Mouse (Mus musculus) liver, embryonic 13.5 days (tissue): ENCODE measurements around the gene Dync1i2. TPM values are rescaled to one million over a fixed set of nuclear protein-coding genes. Genes with fewer than 3 reads are reported as not detected.

Experiments
- ATAC-seq: fragments of 200-750 bp; cut with Nextera tagmentation; 2 replicates; pipeline ENCODE4 v1.8.0; 2017; ENCODE audit warnings: low read depth, mild to moderate bottlenecking, moderate number of reproducible peaks, moderate library complexity
- DNase-seq: peaks from one replicate; pipeline ENCODE4 v3.0.0; 2022
- H3K27ac ChIP-seq: fragments of 300-500 bp; sonication (generic); 2 replicates; pipeline ENCODE4 v1.5.1; 2015; ENCODE audit warnings: moderate library complexity, mild to moderate bottlenecking, inconsistent platforms
- H3K27me3 ChIP-seq: fragments of 300-500 bp; sonication (generic); 2 replicates; pipeline ENCODE4 v1.6.1; 2015; ENCODE audit warnings: mild to moderate bottlenecking, inconsistent platforms
- H3K36me3 ChIP-seq: fragments of 300-500 bp; sonication (generic); 2 replicates; pipeline ENCODE4 v1.6.1; 2015; ENCODE audit warnings: mild to moderate bottlenecking, inconsistent platforms
- H3K4me1 ChIP-seq: fragments of 300-500 bp; sonication (generic); replicated peaks from 2 replicates; pipeline ENCODE4 v1.6.1; 2015; ENCODE audit warnings: inconsistent platforms
- H3K4me2 ChIP-seq: fragments of 300-500 bp; sonication (generic); 2 replicates; pipeline ENCODE4 v1.6.1; 2015; ENCODE audit warnings: inconsistent platforms, mild to moderate bottlenecking, moderate library complexity
- H3K4me3 ChIP-seq: fragments of 300-500 bp; sonication (generic); replicated peaks from 2 replicates; pipeline ENCODE4 v1.5.1; 2015; ENCODE audit warnings: mild to moderate bottlenecking, inconsistent platforms
- H3K9ac ChIP-seq: fragments of 300-500 bp; sonication (generic); 2 replicates; pipeline ENCODE4 v1.6.1; 2015; ENCODE audit warnings: mild to moderate bottlenecking, inconsistent platforms
- H3K9me3 ChIP-seq: fragments of 300-500 bp; sonication (generic); replicated peaks from 2 replicates; pipeline ENCODE4 v1.6.1; 2016; ENCODE audit warnings: inconsistent platforms
- WGBS: fragments of 180-500 bp; shearing (Covaris S2); methylation state at CpG from one replicate; pipeline ENCODE4 v1.1.7; 2015; ENCODE audit not compliant: insufficient replicate concordance; 5-methylcytosine and 5-hydroxymethylcytosine counted together
- polyA plus RNA-seq: library from polyadenylated mRNA; unstranded; fragments of >200 nt; fragmentation: Nextera tagmentation; extraction: Ambion mirVana; gene quantifications from 2 replicates; pipeline ENCODE4 v1.2.1, GENCODE M21; 2015

Gene Dync1i2
- polyA plus RNA-seq, 1 experiment from 2014 or later = 30.9 TPM

DNA sequence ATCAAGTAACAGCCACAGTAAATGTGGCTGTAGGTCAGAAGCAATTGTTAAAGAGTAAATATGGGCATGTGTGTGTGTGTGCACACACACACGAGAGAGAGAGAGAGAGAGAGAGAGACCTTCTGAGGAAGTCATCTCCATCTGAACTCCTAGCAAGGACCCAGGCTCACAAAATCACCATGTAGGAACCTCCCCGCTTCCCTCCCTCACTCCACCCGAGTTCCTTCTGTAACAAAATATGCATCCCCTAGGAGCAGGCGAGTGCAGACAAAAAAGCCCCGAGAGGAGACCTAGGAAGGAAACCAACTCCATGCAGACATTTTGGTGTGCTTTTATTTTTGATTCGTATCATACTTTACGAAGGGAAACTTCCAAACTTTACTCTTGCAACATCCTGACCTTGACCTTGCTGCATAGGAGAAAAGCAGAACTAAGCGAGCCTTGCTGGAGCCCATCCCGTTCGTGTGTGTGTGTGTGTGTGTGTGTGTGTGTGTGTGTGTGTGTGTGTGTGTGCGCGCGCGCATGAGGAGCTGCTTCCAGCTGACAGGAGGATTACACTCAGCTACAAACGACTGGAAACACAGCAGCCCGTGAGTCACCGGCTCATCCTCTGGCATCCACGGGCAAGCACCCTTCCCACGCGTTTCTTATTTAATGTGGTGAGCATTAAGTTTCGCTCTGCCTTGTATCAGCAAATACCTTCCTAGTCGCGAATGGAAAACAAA is 62.6 kb downstream of the Dync1i2 start:
- Histone ChIP-seq H3K27ac (0 out of 2 replicates have a peak overlapping the region, but pooled peaks have one; percentile 13), H3K4me1 (peaks cover 31% of the 10 kb centered on the region), H3K9ac (no peak overlapping the region), H3K27me3 (no peaks in the 10 kb centered on the region), H3K36me3 (peaks cover 18% of the 10 kb centered on the region), H3K4me3 (0 out of 2 replicates have a peak overlapping the region, but pooled peaks have one; percentile 18), H3K9me3 (no peaks in the 10 kb centered on the region), H3K4me2 (peak overlapping the region; percentile 14; the same call in 1 of the 2 replicates)
- WGBS = 60% methylated on average over 23 of the region's 23 CpGs
- ATAC-seq = no peak
- DNase-seq = no peak

DNA sequence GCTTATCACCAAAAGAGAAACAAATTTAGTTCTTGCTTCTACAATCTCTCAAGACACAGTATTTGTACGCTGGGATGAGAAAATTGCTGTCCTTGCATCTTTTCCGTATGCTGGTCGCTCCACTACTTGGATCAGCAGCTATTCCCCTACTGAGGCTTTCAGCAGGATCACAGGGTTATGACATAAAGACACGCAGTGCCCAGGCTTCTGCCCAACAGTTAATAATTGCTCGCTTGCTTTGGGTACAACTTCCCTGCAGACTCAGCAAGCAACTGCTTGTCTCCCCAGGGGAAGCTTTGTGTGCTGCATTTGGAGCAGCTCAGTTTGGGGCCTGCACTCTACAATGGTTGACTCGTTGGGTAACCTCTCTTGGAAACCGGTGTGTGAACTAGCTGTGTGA is 64.2 kb downstream of the Dync1i2 start:
- WGBS = 82% methylated on average over 7 of the region's 7 CpGs
- no peaks in the 10 kb centered on the region for H3K9me3 ChIP-seq
- H3K4me2 ChIP-seq = no peak overlapping the region
- H3K9ac ChIP-seq = no peak overlapping the region
- no peaks in the 10 kb centered on the region for H3K27me3 ChIP-seq
- ATAC-seq (no peak), DNase-seq (no peak)
- no peak overlapping the region for H3K4me3 ChIP-seq
- peaks cover 17% of the 10 kb centered on the region for H3K4me1 ChIP-seq
- H3K36me3 ChIP-seq = peaks cover 18% of the 10 kb centered on the region
- H3K27ac ChIP-seq = no peak overlapping the region

DNA sequence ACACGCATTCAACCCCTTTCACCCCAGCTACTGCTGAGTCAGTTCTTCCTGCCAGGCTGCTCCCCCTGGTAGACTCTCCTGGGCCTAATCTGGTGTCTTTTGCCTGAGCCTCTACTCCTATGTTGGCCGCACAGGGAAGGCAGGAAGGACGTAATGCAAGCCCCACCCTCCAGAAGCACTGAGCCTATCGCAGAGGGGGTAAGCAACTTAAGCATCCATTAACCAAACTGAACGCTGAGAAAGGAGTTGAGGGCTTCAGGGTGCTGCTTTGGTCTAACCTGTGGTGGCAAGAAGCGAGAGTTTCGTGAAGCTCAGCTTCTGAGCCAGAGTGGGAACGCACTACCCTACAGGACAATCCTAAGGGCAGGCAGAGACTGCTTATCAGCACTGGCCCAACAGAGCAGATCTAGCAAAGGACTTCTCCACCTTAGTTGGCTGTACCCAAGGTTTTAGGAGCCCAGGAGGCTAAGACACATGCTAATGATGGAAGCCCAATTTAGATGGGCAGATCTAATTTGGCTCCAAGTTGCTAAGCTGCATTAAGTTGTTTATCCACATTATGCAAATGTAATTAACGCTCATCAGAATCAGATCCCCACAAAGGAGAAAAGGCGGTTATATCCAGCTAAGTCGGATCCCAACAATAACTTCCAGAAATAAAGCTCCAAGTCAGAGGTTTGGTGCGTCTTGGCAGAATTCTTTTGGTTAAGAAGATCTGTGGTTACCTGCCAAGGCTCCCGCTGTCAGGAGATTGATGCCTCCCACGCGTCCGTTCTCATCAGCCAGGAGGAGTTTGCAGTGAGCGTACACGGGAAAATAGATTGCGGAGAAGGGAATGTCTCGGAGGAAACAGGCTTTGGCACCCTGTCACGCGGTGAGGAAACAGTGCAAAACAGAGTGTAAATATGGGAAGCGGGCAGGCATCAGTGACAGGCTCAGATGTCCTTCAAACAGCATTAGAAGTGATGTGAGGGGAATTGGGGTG is 67.6 kb downstream of the Dync1i2 start:
- DNase-seq (no peak), ATAC-seq (no peak)
- Histone ChIP-seq H3K36me3 (peaks cover 30% of the 10 kb centered on the region), H3K9me3 (no peaks in the 10 kb centered on the region), H3K4me2 (no peak overlapping the region), H3K27me3 (no peaks in the 10 kb centered on the region), H3K4me1 (peaks cover 5% of the 10 kb centered on the region; the same call in 1 of the 2 replicates), H3K9ac (no peak overlapping the region), H3K4me3 (no peak overlapping the region), H3K27ac (no peak overlapping the region)
- 80% methylated on average over 23 of the region's 23 CpGs for WGBS

DNA sequence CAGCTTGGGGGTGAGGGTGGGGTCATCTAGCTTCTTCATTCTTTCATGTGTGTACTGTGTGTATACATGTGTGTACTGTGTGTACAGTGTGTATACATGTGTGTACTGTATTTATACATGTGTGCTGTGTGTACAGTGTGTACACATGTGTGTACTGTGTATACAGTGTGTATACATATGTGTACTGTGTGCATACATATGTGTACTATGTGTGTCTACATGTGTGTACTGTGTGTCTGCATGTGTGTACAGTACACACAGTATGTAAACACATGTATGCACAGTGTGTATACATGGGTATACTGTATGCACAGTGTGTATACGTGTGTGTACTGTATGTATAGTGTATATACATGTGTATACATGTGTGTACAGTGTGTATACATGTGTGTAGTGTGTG is 70.5 kb downstream of the Dync1i2 start:
- DNase-seq = no peak
- Histone ChIP-seq H3K9me3 (no peaks in the 10 kb centered on the region), H3K27me3 (no peaks in the 10 kb centered on the region), H3K4me2 (no peak overlapping the region), H3K27ac (no peak overlapping the region), H3K36me3 (peaks cover 12% of the 10 kb centered on the region), H3K4me3 (no peak overlapping the region), H3K4me1 (no peaks in the 10 kb centered on the region), H3K9ac (no peak overlapping the region)
- WGBS = 66% methylated on average over 1 of the region's 1 CpGs
- ATAC-seq = no peak

DNA sequence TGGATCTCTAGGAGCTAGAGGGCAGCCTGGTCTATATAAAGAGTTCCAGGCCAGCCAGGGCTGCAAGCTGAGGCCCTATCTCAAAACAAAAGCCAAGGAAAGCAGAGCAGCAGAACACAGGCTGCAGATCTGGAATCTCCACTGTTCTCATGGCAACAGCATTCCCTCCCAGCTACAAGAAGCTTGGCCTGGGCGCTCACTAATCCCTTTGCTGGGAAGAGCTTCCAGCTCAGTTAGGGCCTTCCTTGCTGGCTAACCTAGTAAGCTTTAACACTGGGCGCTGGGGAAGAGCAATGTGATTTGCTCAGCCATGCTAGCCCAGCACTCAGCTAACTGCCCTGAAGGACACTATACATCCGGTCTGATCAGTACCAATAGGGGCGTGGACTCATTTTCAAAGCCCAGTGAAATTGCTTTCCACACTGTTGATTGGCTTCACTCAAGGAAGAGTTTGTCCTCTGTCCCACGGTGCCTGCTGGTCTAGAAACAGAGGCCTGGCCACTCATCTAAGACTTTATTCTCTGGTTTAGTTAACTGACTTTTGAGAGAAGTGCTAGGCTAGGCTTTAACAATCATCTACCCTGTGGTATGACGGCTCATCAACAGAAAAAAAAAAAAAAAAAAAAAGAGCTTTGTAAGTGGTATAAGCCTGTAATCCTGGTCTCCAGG is 78.7 kb downstream of the Dync1i2 start:
- WGBS = 70% methylated on average over 6 of the region's 6 CpGs
- no peak for ATAC-seq
- H3K27me3 ChIP-seq = no peaks in the 10 kb centered on the region

DNA sequence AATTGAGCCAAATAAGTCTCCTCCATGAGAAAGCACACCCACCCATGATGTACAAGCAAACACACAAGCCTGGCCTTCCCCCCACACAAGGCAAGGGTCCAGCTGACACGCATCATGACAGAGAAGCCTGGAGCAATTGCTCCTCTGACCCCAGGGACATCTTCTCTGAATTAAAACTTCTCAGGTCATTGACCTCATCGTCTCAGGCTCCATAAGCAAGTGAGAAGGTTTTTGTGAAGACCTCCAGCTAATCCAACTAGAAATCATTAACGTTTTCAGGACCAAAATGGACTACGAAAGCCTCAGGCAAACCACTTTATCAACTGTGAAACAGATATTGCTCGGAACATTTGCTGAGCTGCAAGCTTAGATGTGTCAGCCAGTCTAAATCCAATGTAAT is 80.1 kb downstream of the Dync1i2 start:
- H3K9me3 ChIP-seq = no peaks in the 10 kb centered on the region
- ATAC-seq = no peak
- 67% methylated on average over 5 of the region's 5 CpGs for WGBS

More for the DNA sequence above, 78.7 kb downstream of the Dync1i2 start:
- Histone ChIP-seq H3K9ac (no peak overlapping the region), H3K4me3 (no peak overlapping the region), H3K27ac (no peak overlapping the region), H3K9me3 (no peaks in the 10 kb centered on the region), H3K4me2 (no peak overlapping the region), H3K36me3 (no peaks in the 10 kb centered on the region), H3K4me1 (no peaks in the 10 kb centered on the region)
- DNase-seq = no peak

DNA sequence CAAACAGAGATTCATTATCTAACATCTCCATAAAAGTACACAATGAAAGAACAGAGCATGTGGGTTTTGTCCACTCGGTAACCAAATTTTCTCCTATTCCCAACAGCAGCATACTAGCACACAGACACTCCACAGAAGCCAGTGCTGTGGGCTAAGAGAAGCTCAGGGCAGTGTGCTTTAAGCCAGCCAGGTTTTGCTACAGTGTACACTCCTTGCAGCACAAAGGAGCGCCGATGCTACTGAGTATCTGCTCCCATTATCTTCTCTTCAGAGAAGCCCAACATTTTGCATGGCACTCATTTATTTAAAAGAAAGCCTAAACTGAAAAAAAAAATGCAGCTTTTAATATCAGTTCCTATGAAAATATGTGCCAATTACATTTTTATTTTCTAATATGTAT is 82.5 kb downstream of the Dync1i2 start:
- 82% methylated on average over 3 of the region's 3 CpGs for WGBS
- Histone ChIP-seq H3K4me3 (no peak overlapping the region), H3K27me3 (no peaks in the 10 kb centered on the region), H3K4me2 (no peak overlapping the region), H3K9me3 (no peaks in the 10 kb centered on the region), H3K27ac (no peak overlapping the region), H3K9ac (no peak overlapping the region), H3K4me1 (no peaks in the 10 kb centered on the region), H3K36me3 (no peaks in the 10 kb centered on the region)
- ATAC-seq = no peak
- no peak for DNase-seq

More for the DNA sequence above, 80.1 kb downstream of the Dync1i2 start:
- Histone ChIP-seq H3K4me3 (no peak overlapping the region), H3K9ac (no peak overlapping the region), H3K27me3 (no peaks in the 10 kb centered on the region), H3K27ac (no peak overlapping the region), H3K4me2 (no peak overlapping the region), H3K36me3 (no peaks in the 10 kb centered on the region), H3K4me1 (no peaks in the 10 kb centered on the region)
- no peak for DNase-seq

DNA sequence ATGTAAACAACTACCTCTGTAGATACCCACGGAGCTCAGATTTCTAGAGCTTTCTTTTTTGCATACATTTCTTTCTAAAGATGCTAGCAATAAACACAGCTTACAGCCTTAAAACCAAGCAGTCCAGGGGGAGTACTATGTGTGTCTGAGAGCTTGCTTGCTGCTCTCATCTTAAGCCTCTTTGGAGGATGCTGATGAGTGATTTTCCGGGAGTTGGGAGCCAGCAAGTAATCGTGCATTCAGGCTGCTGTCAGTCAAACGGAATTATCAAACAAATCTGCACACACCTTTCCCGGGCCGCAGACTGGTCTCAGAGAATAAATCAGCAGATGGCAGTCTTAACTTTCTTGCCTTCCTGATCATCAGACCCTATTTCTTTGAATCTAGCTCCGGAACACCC is 83.0 kb downstream of the Dync1i2 start:
- 66% methylated on average over 7 of the region's 7 CpGs for WGBS
- Histone ChIP-seq H3K27me3 (no peaks in the 10 kb centered on the region), H3K9me3 (no peaks in the 10 kb centered on the region), H3K4me2 (no peak overlapping the region), H3K9ac (no peak overlapping the region), H3K27ac (no peak overlapping the region), H3K36me3 (no peaks in the 10 kb centered on the region), H3K4me1 (no peaks in the 10 kb centered on the region), H3K4me3 (no peak overlapping the region)
- DNase-seq = no peak
- no peak for ATAC-seq

DNA sequence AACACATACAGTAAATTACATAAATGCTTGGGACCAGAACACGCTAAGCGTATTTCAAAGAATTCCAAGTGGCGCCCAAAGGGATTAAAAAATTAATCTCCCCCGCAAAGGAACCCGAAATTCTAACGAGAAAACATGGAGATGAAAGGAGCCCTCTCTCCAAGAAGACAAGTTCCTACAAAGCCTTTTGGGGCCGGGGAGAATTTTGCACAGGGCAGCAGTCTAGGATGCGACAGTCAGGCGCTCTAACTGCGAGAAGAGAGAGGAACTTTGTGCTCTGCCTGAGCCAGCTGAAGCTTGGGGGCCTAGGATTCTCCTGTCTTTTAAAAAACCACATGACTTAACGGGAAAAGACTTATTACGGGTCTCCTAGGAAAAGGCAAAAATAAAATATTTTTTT is 84.3 kb downstream of the Dync1i2 start:
- 82% methylated on average over 12 of the region's 12 CpGs for WGBS
- Histone ChIP-seq H3K36me3 (no peaks in the 10 kb centered on the region), H3K27ac (no peak overlapping the region), H3K9ac (no peak overlapping the region), H3K4me1 (no peaks in the 10 kb centered on the region), H3K4me3 (no peak overlapping the region), H3K9me3 (no peaks in the 10 kb centered on the region), H3K4me2 (no peak overlapping the region), H3K27me3 (no peaks in the 10 kb centered on the region)
- ATAC-seq (no peak), DNase-seq (no peak)

DNA sequence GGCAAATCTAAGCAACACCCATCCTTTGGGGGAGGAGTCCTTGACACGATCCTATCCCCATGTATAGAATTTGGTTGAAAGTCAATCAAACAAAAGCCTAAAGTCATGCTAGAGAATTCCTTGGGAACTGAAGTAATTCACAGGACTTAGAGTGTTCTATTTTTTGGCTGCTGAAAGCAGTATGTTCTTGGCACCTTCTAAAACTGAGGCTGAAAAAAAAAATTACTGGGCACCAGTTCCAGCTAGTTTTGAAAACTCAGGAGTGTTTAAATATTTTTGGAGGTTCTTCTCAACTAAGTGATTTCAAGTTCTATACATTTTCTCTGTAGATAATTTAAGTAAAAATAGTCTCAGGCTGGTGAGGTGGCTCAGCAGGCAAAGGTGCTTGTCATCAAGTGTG is 86.0 kb downstream of the Dync1i2 start:
- peaks cover 7% of the 10 kb centered on the region for H3K4me1 ChIP-seq
- no peaks in the 10 kb centered on the region for H3K9me3 ChIP-seq
- 72% methylated on average over 1 of the region's 1 CpGs for WGBS
- H3K4me2 ChIP-seq = no peak overlapping the region
- no peaks in the 10 kb centered on the region for H3K27me3 ChIP-seq
- ATAC-seq (no peak), DNase-seq (no peak)
- no peak overlapping the region for H3K9ac ChIP-seq
- H3K4me3 ChIP-seq = no peak overlapping the region
- H3K27ac ChIP-seq = no peak overlapping the region
- no peaks in the 10 kb centered on the region for H3K36me3 ChIP-seq

DNA sequence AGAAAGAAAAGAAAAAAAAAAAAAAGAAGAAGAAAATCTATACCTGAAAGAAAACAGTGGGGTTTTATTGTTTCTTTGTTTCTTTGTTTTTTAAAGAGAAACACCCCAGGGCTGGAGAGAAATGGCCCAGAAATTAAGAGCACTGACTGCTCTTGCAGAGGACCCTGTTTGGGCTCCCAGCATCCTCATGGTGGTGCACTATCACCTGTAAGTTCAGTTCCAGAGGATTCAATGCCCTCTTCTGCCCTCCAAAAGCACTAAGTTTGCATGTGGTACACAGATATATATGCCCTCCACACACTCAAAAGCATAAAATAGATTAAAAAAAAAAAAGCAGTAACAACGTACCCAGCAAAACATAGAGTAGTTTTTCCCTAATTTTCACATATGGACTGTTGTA is 87.2 kb downstream of the Dync1i2 start:
- ATAC-seq = no peak
- Histone ChIP-seq H3K27ac (no peak overlapping the region), H3K9ac (no peak overlapping the region), H3K36me3 (no peaks in the 10 kb centered on the region), H3K9me3 (no peaks in the 10 kb centered on the region), H3K27me3 (no peaks in the 10 kb centered on the region), H3K4me2 (no peak overlapping the region), H3K4me3 (no peak overlapping the region), H3K4me1 (peaks cover 7% of the 10 kb centered on the region)
- no peak for DNase-seq
- 79% methylated on average over 1 of the region's 1 CpGs for WGBS
